Mouse (Mus musculus): Measurements from ENCODE around the gene Macrod2. TPM values are rescaled to one million over a fixed set of nuclear protein-coding genes. Genes with fewer than 3 reads are reported as not detected.

The Macrod2 gene
- polyA plus RNA-seq, 1 experiment = 3.8 TPM

GRCm38 (mm10) chr2:140669081-140669480, 274.0 kb downstream of the Macrod2 start:
- Histone ChIP-seq H3K27ac (ENCODE audit: insufficient read depth, low read depth, low read length) (no peak overlapping the region), H3K36me3 (ENCODE audit: control insufficient read depth, insufficient read depth, low read length) (0 out of 2 replicates have a peak, but pooled peaks cover 3% of the 10 kb centered on the region), H3K27me3 (ENCODE audit: control insufficient read depth, insufficient read depth, low read length) (no peaks in the 10 kb centered on the region), H3K4me1 (ENCODE audit: control insufficient read depth, insufficient read depth, insufficient read length, low read length) (peaks cover 2% of the 10 kb centered on the region; the same call in 1 of the 2 replicates), H3K4me3 (ENCODE audit: low read depth, low read length) (no peak overlapping the region)
- no peak for TF ChIP-seq CTCF (IDR thresholded peaks at IDR 0.05; ENCODE audit: extremely low read depth, insufficient read length, insufficient replicate concordance, low read depth, low read length)
- TF ChIP-seq POLR2A (IDR thresholded peaks at IDR 0.05; ENCODE audit: low read depth, low read length) = no peak
- WGBS = 48% methylated on average over 2 of the region's 2 CpGs

GRCm38 (mm10) chr2:140669786-140670185, 274.7 kb downstream of the Macrod2 start:
- no peak overlapping the region for H3K27ac ChIP-seq (ENCODE audit: insufficient read depth, low read depth, low read length)
- TF ChIP-seq POLR2A (IDR thresholded peaks at IDR 0.05; ENCODE audit: low read depth, low read length) (no peak), CTCF (IDR thresholded peaks at IDR 0.05; ENCODE audit: extremely low read depth, insufficient read length, insufficient replicate concordance, low read depth, low read length) (no peak)
- WGBS = 35% methylated on average over 2 of the region's 2 CpGs
- peaks cover 2% of the 10 kb centered on the region; the same call in 1 of the 2 replicates for H3K4me1 ChIP-seq (ENCODE audit: control insufficient read depth, insufficient read depth, insufficient read length, low read length)
- no peak overlapping the region for H3K4me3 ChIP-seq (ENCODE audit: low read depth, low read length)
- 0 out of 2 replicates have a peak, but pooled peaks cover 2% of the 10 kb centered on the region for H3K36me3 ChIP-seq (ENCODE audit: control insufficient read depth, insufficient read depth, low read length)
- H3K27me3 ChIP-seq (ENCODE audit: control insufficient read depth, insufficient read depth, low read length) = no peaks in the 10 kb centered on the region

GRCm38 (mm10) chr2:140670457-140670856, 275.3 kb downstream of the Macrod2 start:
- H3K27ac ChIP-seq (ENCODE audit: insufficient read depth, low read depth, low read length) = peak overlapping the region; percentile 62
- 0 out of 2 replicates have a peak, but pooled peaks cover 2% of the 10 kb centered on the region for H3K36me3 ChIP-seq (ENCODE audit: control insufficient read depth, insufficient read depth, low read length)
- no peak for TF ChIP-seq POLR2A (IDR thresholded peaks at IDR 0.05; ENCODE audit: low read depth, low read length)
- TF ChIP-seq CTCF (IDR thresholded peaks at IDR 0.05; ENCODE audit: extremely low read depth, insufficient read length, insufficient replicate concordance, low read depth, low read length) = no peak
- peak overlapping the region; percentile 78 for H3K4me3 ChIP-seq (ENCODE audit: low read depth, low read length)
- no peaks in the 10 kb centered on the region for H3K27me3 ChIP-seq (ENCODE audit: control insufficient read depth, insufficient read depth, low read length)
- WGBS = 2% methylated on average over 12 of the region's 12 CpGs
- peaks cover 2% of the 10 kb centered on the region; the same call in 1 of the 2 replicates for H3K4me1 ChIP-seq (ENCODE audit: control insufficient read depth, insufficient read depth, insufficient read length, low read length)

- peak within 1 kb of the TSS; percentile 78 for H3K4me3 ChIP-seq (ENCODE audit: low read depth, low read length)
- H3K36me3 ChIP-seq (ENCODE audit: control insufficient read depth, insufficient read depth, low read length) = 0 out of 2 replicates have a peak, but pooled peaks cover 2% of the 10 kb centered on the region
- no peaks in the 10 kb centered on the region for H3K27me3 ChIP-seq (ENCODE audit: control insufficient read depth, insufficient read depth, low read length)
- peak within 1 kb of the TSS; percentile 62 for H3K27ac ChIP-seq (ENCODE audit: insufficient read depth, low read depth, low read length)
- WGBS = 1% methylated on average over 26 of the region's 26 CpGs
- TF ChIP-seq CTCF (IDR thresholded peaks at IDR 0.05; ENCODE audit: extremely low read depth, insufficient read length, insufficient replicate concordance, low read depth, low read length) (peak; percentile 70; the same call in 1 of the 2 replicates), POLR2A (IDR thresholded peaks at IDR 0.05; ENCODE audit: low read depth, low read length) (peak; percentile 91)
- H3K4me1 ChIP-seq (ENCODE audit: control insufficient read depth, insufficient read depth, insufficient read length, low read length) = peaks cover 2% of the 10 kb centered on the region; the same call in 1 of the 2 replicates
These were observed 276.0 kb downstream of the Macrod2 start, which contains the start of gene Flrt3 for GRCm38 (mm10) chr2:140670963-140671702. Gene Flrt3, minus strand, starts transcription at chr2:140671469.

GRCm38 (mm10) chr2:140673466-140673865, 278.4 kb downstream of the Macrod2 start:
- Histone ChIP-seq H3K27ac (ENCODE audit: insufficient read depth, low read depth, low read length) (no peak overlapping the region), H3K27me3 (ENCODE audit: control insufficient read depth, insufficient read depth, low read length) (no peaks in the 10 kb centered on the region), H3K4me3 (ENCODE audit: low read depth, low read length) (no peak overlapping the region), H3K4me1 (ENCODE audit: control insufficient read depth, insufficient read depth, insufficient read length, low read length) (no peaks in the 10 kb centered on the region), H3K36me3 (ENCODE audit: control insufficient read depth, insufficient read depth, low read length) (no peaks in the 10 kb centered on the region)
- TF ChIP-seq CTCF (IDR thresholded peaks at IDR 0.05; ENCODE audit: extremely low read depth, insufficient read length, insufficient replicate concordance, low read depth, low read length) (no peak), POLR2A (IDR thresholded peaks at IDR 0.05; ENCODE audit: low read depth, low read length) (no peak)
- 91% methylated on average over 5 of the region's 5 CpGs for WGBS

- Histone ChIP-seq H3K27ac (ENCODE audit: insufficient read depth, low read depth, low read length) (no peak overlapping the region), H3K36me3 (ENCODE audit: control insufficient read depth, insufficient read depth, low read length) (no peaks in the 10 kb centered on the region), H3K27me3 (ENCODE audit: control insufficient read depth, insufficient read depth, low read length) (no peaks in the 10 kb centered on the region), H3K4me3 (ENCODE audit: low read depth, low read length) (no peak overlapping the region), H3K4me1 (ENCODE audit: control insufficient read depth, insufficient read depth, insufficient read length, low read length) (no peaks in the 10 kb centered on the region)
- TF ChIP-seq POLR2A (IDR thresholded peaks at IDR 0.05; ENCODE audit: low read depth, low read length) (no peak), CTCF (IDR thresholded peaks at IDR 0.05; ENCODE audit: extremely low read depth, insufficient read length, insufficient replicate concordance, low read depth, low read length) (no peak)
- 68% methylated on average over 3 of the region's 3 CpGs for WGBS
These were observed 281.6 kb downstream of the Macrod2 start for GRCm38 (mm10) chr2:140676728-140677127.

- H3K27ac ChIP-seq (ENCODE audit: insufficient read depth, low read depth, low read length) = no peak overlapping the region
- H3K4me3 ChIP-seq (ENCODE audit: low read depth, low read length) = no peak overlapping the region
- no peaks in the 10 kb centered on the region for H3K36me3 ChIP-seq (ENCODE audit: control insufficient read depth, insufficient read depth, low read length)
- 78% methylated on average over 2 of the region's 2 CpGs for WGBS
- no peak for TF ChIP-seq POLR2A (IDR thresholded peaks at IDR 0.05; ENCODE audit: low read depth, low read length)
- no peak for TF ChIP-seq CTCF (IDR thresholded peaks at IDR 0.05; ENCODE audit: extremely low read depth, insufficient read length, insufficient replicate concordance, low read depth, low read length)
- H3K4me1 ChIP-seq (ENCODE audit: control insufficient read depth, insufficient read depth, insufficient read length, low read length) = peaks cover 6% of the 10 kb centered on the region; the same call in 1 of the 2 replicates
- H3K27me3 ChIP-seq (ENCODE audit: control insufficient read depth, insufficient read depth, low read length) = no peaks in the 10 kb centered on the region
These were observed 295.8 kb downstream of the Macrod2 start for GRCm38 (mm10) chr2:140690906-140691305.
